Mouse (Mus musculus) monocyte, adult 5-6 weeks (primary cell): ENCODE results near the gene Emp1. TPM values are rescaled to one million over a fixed set of nuclear protein-coding genes. Genes with fewer than 3 reads are reported as not detected.

Experiments
- ATAC-seq: fragments of 153-309, 156-312 bp; replicated peaks from 2 replicates; pipeline ENCODE4 v1.8.0; 2017; ENCODE audit warnings: mild to moderate bottlenecking; ENCODE audit not compliant: low TSS enrichment, insufficient number of reproducible peaks, severe bottlenecking, poor library complexity, low FRiP score
- total RNA-seq: library from RNA; stranded (forward); fragments of 200-1000, 200-491, 200-594 nt; gene quantifications from 3 replicates; pipeline ENCODE4 v1.2.3, GENCODE M21; 2017

Gene Emp1
- total RNA-seq = 4.6 to 6.1 TPM (median 5.9 TPM) in 3 replicates

DNA sequence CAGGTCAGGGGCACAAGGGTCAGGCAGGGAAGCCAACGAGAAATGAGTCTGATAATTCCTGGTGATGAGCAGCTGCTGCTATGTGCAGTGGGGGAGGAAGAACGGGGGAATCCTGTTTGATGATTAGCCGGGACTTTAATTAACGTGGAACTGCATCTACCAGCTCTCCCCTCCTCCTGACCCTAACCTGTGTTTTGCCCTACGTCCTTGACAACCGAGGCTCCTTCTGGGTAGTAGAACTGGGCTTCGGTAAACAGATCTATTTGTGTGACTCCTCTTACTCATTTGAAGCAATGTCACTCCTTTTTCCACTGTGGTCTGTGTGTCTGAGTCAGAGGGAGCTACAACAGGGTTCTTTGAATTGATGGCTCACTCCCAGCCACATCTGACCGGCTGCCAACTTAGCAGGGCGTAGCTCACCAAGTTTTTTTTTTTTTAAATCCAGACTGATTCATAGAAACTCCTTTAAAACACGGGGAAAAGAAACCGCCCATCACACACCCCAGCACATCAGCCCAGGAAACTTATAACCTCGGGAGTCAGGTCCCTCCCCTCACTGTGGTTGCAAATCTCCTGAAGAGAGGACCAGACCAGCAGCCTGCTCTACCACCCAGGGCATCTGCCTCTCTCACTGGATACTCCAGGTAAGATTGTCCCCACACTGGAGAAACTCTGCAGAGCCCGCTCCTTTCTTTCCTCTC is at the start of gene Emp1:
Gene Emp1 (plus strand): TSS at position 87 of the 701 bp plus-strand sequence.
- 0 out of 2 replicates have a peak, but pooled peaks have one; percentile 32 for ATAC-seq

DNA sequence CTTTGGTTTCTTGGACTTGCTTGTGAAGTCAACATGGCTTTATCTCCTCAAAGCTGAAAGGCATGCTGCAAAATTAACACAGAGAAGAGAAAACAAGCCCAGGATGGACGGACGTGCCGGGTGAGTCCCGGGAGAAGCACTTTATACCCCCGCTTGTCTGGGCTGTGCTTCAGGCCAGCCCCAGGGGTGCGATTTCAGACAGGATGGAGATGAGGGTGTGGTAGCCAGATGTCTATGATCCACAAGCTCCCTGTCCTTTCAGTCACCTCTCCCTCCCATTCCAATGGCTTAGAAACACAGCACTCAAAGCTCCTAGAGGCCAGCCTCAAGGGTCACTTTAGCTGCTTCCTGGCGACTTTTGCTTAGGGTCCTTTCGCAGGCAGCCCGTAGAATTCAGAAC is 48.4 kb upstream of the Emp1 start:
- ATAC-seq = no peak

DNA sequence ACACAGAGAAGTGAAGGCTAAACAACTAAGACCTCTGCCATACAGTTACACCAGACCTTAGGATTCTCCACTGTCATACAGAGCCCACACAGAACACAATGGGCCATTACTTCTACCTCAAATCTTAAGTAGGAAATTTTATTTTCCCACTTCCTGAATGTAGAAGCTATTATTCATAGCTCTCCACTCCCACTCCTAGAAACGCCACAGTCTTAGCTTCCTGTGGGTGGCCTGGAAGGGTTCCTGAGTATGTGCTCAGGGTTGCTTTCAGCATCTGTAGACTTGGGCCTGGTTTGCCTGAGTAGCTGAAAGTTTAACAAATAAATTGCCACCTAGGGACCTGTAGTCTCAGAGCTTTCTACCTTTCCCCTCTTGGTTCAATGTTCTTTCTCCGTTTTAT is 46.2 kb upstream of the Emp1 start:
- ATAC-seq = no peak

DNA sequence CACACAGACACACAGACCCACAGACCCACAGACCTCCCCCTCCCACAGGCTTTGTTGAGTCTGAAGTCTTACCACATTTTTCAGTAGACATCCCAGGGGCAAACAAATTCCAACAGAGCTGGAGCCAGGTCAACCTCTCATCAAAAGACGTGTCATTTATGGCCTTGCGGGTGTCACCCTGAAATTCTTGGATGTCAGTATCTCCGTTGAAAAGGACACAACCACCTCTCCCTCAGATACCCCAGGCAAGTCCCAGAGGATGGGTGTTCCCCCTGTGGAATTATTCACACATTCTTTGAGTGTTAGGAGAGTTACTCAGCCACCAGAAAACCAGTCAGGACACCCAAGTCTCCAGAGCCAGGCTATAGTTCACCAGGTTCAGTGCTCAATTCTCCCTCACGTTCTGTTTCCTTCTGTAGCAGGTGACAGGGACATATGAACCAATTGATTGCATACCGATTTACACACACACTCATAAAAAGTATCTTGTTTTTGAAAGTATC is 42.9 kb upstream of the Emp1 start:
- no peak for ATAC-seq

DNA sequence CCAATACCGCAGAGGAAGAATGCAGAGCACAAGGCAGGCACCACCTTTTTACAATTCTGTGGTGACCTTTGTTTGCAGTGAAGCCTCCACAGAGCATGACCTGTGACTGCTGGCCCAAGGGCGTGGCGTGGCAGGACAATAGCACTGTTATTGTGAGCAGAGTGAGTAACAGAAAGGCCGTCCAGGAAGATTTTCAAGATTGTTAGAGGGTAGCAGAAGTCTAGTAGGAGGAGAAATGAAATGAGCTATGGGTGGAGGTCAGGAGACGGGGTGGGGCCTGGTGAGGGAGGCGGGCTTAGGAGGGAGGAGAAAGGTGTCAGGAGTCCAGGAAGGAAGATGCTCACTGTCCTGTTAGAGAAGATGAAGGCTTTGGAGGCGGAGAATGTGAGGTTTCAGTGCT is 39.6 kb upstream of the Emp1 start:
- no peak for ATAC-seq

DNA sequence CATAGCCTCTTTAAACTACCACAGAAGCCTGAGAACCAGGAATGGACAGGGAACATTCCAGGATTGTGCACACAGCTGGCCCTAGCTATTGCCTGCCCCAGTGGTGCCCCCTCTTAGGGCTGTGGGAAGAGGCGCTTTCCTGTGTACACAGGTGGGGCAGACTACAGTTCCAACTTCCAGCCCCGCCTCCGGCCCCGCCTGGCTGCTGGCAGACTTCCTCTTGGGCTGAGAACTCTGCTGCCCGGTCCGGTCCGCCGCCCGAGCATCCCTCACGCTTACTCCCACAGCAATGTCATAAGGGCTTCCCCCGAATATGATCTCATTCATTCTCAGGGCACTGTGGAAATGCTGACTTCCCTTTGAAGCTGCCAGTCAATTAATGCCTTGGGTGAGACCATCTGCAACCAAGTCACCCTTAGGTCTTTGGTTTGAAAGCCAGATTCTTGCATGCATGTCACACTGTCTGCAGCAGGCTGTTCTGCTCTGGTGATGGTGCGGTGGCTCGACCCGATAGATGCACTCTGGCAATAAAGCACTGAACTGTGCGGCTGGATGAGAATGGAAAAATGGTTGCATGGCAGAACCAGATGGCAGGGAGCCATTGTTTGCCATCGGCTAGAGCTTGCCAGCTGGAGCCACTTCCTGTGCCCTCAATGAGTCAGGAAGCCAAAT is 38.9 kb upstream of the Emp1 start:
- ATAC-seq = peak; percentile 43

DNA sequence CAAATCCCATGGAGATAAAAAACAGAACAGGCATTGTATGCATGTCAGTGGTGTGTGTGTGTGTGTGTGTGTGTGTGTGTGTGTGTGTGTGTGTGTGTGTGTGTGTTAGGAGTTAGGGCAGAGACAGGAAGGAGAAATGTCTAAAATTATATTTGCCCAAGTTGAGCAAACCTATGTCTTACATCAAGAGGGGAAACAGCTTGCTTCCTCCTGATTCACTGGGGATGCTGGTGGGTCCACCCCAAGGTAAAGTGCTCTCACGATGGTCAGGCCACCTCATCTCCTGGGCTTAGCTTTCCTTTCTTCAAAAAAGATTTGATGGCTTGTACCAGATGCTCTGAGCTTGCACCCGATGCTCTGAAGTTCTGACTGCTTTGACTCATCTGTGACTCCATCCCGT is 38.2 kb upstream of the Emp1 start:
- ATAC-seq = no peak

DNA sequence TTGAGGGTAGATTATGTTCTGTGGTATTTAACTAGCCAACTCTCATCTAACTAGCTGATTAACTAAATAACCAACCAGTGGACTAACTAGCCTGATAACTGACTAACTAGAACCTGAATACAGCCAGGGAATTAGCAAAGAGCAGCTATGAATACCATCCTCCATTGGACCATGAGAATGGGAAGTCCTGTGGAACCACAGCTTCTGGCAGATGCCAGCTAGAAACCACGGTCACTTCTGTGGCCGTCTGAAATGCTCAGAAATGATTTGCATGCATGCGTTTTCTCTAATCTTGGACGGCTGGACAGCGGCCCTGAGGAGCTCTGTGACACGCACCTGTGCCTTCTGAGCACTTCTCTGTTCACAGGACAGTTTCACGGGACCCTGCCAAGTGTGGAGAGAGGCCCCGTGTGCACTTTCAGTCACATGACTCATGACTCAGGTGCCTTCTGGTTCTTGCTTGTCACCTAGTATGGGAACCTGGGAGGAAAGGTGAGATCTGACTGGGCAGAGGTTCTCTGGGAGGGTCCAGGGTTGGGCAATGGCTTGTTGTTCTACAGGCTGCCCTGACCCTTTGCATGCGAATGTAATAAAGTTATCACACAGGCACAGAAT is 37.6 kb upstream of the Emp1 start:
- ATAC-seq = no peak

DNA sequence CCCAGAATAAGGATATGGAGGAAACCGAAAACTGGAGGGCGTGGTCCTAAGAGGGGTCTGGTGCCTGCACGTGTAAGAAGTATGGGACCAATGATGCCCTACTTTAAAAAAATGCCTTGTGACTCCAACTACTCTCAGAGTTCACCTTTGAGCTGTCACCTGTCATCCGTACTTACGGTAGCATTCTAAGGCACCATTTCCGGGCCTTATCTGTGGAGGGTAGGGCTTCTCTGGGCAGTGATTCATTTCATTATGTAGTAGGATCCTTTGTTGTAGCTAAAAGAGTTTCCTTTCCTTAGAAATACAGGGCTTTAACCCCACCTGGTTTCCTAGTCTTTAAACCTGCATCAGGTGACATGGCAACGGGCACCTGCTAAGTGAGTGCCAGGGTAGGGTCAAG is 35.5 kb upstream of the Emp1 start:
- no peak for ATAC-seq

DNA sequence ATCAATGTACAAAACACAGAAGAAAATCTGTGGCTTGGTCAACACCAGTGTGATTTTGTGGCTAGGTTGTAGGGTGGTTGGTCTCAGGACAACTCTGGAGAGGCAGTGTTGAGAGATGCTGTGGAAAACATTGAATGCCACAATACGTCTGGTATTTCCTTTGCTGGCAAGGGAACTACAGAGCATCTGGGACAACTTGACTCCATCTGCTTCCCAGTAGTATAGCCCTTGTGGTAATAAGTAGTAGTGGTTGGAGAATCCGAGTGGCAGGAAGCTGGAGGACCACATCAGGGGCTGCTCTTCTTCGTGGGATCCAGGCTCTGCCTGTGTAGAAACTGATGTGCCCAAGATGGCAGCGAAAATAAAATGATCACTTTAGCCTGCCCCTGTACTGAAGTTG is 30.4 kb upstream of the Emp1 start:
- no peak for ATAC-seq

DNA sequence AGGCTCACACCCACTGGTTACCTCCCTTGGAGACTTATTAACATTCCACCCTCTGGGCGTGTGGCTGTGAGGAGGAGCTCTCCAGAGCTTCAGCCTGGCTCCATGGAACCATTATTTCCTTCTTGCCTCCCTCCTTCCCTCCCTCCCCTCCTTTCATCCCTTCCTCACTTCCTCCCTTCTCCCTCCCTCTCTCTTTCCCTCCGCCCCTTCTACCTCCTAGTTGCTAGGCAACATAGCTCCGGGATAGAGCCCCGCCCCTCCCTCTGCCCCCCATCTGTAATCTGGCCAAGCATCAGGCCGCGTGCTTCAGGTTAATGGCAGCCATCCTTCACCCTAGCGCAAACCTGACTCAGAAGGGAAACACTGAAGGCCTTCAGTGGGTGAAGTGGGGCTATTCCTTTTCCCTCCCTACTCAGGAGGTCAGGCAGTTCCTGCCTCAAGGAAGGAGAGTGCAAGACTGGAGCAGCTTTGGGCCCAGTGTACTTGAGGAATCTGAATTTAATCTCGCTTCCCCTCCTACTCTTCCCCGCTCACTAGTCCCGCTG is 29.5 kb upstream of the Emp1 start:
- ATAC-seq = no peak

DNA sequence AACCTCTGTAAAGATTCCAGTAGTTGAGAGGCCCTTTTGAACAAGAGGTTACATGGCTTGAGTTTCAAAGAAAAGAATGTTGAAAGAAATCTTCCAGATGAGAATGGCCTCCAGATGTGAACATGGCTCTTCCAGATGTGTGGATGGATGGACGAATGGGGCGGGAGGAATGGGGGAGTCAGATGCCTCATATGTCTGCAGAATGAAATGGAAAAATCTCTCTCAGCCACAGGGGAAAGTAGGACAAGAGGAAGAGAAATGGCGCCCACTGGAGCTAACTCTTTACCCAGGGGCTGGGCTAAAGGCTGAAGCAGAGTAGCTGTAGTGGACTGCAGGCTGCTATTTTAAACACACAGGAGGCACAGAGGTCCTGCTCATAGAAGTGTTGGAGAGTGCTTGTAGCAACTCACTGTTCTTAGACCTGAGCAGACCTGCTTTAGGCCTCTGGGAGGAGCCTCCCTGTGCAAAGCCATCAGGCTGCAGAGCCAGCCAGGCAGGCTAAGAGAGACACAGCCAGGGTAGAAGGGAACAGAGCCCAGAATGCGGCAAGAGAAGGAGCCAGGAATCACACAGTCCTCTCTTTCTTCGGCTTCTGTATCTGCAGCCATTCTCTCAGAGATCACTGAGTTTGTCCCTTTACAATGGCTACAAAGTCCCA is 28.2 kb upstream of the Emp1 start:
- no peak for ATAC-seq

DNA sequence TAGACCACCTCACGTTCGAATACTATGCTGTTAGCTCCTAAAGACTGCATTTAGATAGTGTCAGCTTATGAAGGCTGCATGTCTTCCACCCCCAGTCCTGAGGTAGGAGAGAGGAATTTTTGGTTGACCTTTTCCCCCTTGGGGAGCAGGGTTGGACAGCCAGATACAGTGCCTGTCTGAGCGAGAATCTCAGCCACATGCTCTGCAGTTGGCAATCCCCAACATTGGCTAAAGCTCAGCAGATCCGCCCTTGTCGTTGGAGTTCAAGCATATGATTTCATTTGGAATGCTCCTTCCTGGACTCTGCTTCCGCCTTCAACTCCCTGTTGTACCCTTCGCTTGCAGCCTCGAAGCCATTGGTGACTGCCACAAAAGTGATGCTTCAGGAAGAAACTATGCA is 26.0 kb upstream of the Emp1 start:
- no peak for ATAC-seq

DNA sequence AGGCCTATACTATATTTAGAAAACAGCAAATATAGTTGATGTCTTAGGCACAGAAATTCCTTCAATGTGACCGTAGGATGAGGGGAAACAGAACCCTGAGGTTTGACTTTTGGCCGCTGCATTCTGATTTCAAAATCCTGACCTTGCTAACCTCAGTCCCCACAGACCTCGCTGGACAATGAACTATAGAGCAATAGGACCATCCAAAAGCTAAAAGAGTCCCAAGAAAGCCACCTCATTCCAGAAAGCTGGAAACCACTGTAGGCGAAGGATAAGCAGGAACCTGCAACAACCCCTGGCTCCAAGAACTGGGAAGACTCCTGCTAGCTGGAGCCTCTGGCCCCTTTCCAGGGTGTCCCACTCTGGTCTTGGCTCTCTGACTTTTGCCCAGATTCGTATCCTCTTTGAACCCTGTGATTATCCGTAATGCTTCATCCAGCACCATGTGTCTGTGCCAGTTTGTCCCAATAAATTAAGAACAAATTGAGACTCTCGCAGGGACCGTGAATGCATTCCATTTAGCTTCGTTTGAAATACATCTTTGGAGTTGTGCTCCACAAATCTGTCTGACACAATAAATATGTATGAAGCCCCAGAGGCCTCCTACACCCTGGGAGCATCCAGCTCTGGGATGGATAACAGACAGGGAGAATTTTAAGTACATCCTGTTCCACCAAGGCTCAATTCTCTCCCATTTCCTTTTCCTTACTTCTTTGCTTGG is 21.8 kb upstream of the Emp1 start:
- ATAC-seq = no peak

DNA sequence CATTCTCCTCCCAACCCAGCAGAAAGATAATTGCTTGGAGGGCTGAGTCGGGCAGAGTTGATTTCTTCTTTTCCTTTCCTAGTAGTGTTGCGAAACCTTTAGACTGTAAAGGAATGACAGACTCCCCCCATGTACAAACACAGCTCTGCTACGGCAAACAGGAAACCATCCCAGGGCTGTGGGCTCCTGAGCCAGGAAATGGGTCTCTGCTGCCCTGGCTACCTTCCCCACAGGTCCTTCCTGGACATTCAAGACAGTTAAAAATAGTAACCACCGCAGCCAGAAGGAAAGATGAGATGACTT is 21.3 kb upstream of the Emp1 start:
- no peak for ATAC-seq

DNA sequence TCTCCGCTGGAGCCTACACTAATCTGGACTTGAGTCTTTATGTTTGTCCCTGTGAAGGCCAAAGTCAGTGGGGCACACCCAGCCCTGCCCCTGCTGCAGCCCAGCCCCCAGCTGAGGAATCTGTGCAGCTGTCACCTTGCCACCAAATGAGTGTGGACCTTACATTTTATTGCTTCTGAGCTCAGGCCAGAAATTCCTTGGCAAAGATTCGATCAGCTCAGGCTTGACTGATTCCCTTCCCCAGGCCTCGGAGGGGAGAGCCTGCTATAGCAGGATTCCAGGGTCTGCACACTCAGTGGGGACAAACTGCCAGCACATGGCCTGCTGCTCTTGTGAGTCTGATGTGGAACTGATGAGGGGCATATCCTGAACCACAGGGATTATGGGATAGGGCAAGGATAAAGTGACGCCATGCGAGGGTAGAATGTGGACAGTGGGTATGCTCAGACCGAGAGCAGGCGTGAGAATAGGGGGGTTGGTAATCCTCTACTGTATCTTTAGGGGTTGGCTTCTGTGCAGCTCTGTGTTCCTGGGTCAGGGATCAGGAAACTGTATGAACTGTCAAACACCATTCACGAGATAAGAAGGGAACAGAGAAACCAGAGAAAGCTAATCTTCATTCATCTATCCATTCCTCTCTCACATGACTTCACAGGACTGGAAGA is 10.6 kb upstream of the Emp1 start:
- no peak for ATAC-seq

DNA sequence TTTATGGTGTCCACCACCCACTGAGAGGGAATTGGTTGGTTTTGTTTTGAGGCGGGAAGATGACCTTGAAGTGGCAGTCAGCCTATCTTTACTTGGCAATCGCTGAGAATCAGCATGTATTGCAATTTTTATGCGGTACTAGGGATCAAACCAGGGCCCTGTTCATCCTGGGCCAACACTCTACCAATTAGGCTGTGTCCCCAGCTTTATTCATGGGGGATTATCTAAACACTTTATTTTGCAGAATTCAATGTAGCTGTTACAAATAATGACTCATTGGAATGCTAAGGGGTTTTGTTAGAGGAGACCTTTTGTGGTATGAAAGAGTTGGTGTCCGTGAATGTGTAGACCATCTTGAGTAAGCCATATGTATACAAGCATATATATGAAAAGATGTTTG is 9.8 kb upstream of the Emp1 start:
- ATAC-seq = no peak

DNA sequence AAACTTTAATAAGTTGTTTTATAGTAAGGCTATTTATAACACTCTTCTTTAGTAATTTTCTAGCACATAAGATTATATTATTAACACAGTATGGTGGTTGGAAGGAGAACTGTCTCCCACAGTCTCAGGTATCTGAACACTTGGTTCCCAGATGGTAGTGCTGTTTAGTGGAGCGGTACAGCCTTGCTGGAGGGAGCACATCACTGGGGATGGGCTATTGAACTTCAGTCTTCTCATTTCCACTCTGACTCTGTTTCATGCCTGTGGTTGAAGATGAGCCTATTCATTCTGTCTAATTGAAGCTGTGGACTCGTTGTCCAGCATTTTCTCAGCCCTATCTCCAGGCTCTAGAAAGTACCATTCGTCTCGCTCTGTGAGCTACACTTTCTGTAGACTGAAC is 7.4 kb upstream of the Emp1 start:
- ATAC-seq = no peak
